Mouse (Mus musculus): ENCODE measurements at regions not wholly inside any gene's neighbourhood (a gene's known extent, or its start where the extent isn't known, plus 50 kb on each side); places are given as distances from the start of the nearest gene placed in this dataset.

- Histone ChIP-seq H3K36me3 (ENCODE audit: control insufficient read depth, insufficient read depth) (no peaks in the 10 kb centered on the region), H3K9ac (replicated peaks; ENCODE audit: low read depth, low read length) (no peak overlapping the region), H3K27ac (ENCODE audit: low read length) (no peak overlapping the region), H3K9me3 (ENCODE audit: control insufficient read depth, low read length) (no peaks in the 10 kb centered on the region), H3K4me2 (ENCODE audit: low read length) (no peak overlapping the region), H3K27me3 (replicated peaks; ENCODE audit: control insufficient read depth, insufficient read depth, low read length) (no peaks in the 10 kb centered on the region), H3K4me3 (replicated peaks; ENCODE audit: low read length) (no peak overlapping the region), H3K4me1 (replicated peaks; ENCODE audit: control insufficient read depth, insufficient read depth, low read length) (no peaks in the 10 kb centered on the region)
- WGBS = 69% methylated on average over 2 of the region's 2 CpGs
- ATAC-seq = no peak
These were observed 206.3 kb upstream of the Kirrel3 start for GRCm38 (mm10) chr9:34279386-34279785.

- peak; percentile 75 for ATAC-seq
These were observed 205.8 kb upstream of the Kirrel3 start for GRCm38 (mm10) chr9:34279906-34280305.

GRCm38 (mm10) chr9:34280311-34281208 is 205.1 kb upstream of the Kirrel3 start:
- H3K4me1 ChIP-seq (replicated peaks; ENCODE audit: control insufficient read depth, insufficient read depth, low read length) = no peaks in the 10 kb centered on the region
- ATAC-seq = peak; percentile 71

More at GRCm38 (mm10) chr9:34279906-34280305, 205.8 kb upstream of the Kirrel3 start:
- Histone ChIP-seq H3K4me2 (ENCODE audit: low read length) (no peak overlapping the region), H3K4me3 (replicated peaks; ENCODE audit: low read length) (no peak overlapping the region), H3K4me1 (replicated peaks; ENCODE audit: control insufficient read depth, insufficient read depth, low read length) (no peaks in the 10 kb centered on the region), H3K9ac (replicated peaks; ENCODE audit: low read depth, low read length) (no peak overlapping the region), H3K9me3 (ENCODE audit: control insufficient read depth, low read length) (no peaks in the 10 kb centered on the region), H3K36me3 (ENCODE audit: control insufficient read depth, insufficient read depth) (no peaks in the 10 kb centered on the region), H3K27me3 (replicated peaks; ENCODE audit: control insufficient read depth, insufficient read depth, low read length) (no peaks in the 10 kb centered on the region), H3K27ac (ENCODE audit: low read length) (no peak overlapping the region)
- 12% methylated on average over 2 of the region's 2 CpGs for WGBS

GRCm38 (mm10) chr9:34323571-34323970 is 162.1 kb upstream of the Kirrel3 start:
- Histone ChIP-seq H3K4me3 (replicated peaks; ENCODE audit: low read length) (no peak overlapping the region), H3K9me3 (ENCODE audit: control insufficient read depth, low read length) (no peaks in the 10 kb centered on the region), H3K27ac (ENCODE audit: low read length) (no peak overlapping the region), H3K36me3 (ENCODE audit: control insufficient read depth, insufficient read depth) (no peaks in the 10 kb centered on the region), H3K9ac (replicated peaks; ENCODE audit: low read depth, low read length) (no peak overlapping the region), H3K4me2 (ENCODE audit: low read length) (no peak overlapping the region), H3K4me1 (replicated peaks; ENCODE audit: control insufficient read depth, insufficient read depth, low read length) (no peaks in the 10 kb centered on the region), H3K27me3 (replicated peaks; ENCODE audit: control insufficient read depth, insufficient read depth, low read length) (no peaks in the 10 kb centered on the region)
- 37% methylated on average over 1 of the region's 1 CpGs for WGBS
- no peak for ATAC-seq

More at GRCm38 (mm10) chr9:34280311-34281208, 205.1 kb upstream of the Kirrel3 start:
- no peak overlapping the region for H3K9ac ChIP-seq (replicated peaks; ENCODE audit: low read depth, low read length)
- 33% methylated on average over 11 of the region's 11 CpGs for WGBS
- H3K4me3 ChIP-seq (replicated peaks; ENCODE audit: low read length) = no peak overlapping the region
- H3K36me3 ChIP-seq (ENCODE audit: control insufficient read depth, insufficient read depth) = no peaks in the 10 kb centered on the region
- no peak overlapping the region for H3K4me2 ChIP-seq (ENCODE audit: low read length)
- no peaks in the 10 kb centered on the region for H3K9me3 ChIP-seq (ENCODE audit: control insufficient read depth, low read length)
- H3K27ac ChIP-seq (ENCODE audit: low read length) = no peak overlapping the region
- H3K27me3 ChIP-seq (replicated peaks; ENCODE audit: control insufficient read depth, insufficient read depth, low read length) = no peaks in the 10 kb centered on the region

- Histone ChIP-seq H3K4me1 (replicated peaks; ENCODE audit: control insufficient read depth, insufficient read depth, low read length) (peaks cover 2% of the 10 kb centered on the region; the same call in 1 of the 2 replicates), H3K27me3 (replicated peaks; ENCODE audit: control insufficient read depth, insufficient read depth, low read length) (no peaks in the 10 kb centered on the region), H3K9me3 (ENCODE audit: control insufficient read depth, low read length) (no peaks in the 10 kb centered on the region), H3K9ac (replicated peaks; ENCODE audit: low read depth, low read length) (no peak overlapping the region), H3K4me3 (replicated peaks; ENCODE audit: low read length) (no peak overlapping the region), H3K27ac (ENCODE audit: low read length) (no peak overlapping the region), H3K4me2 (ENCODE audit: low read length) (no peak overlapping the region), H3K36me3 (ENCODE audit: control insufficient read depth, insufficient read depth) (no peaks in the 10 kb centered on the region)
- no peak for ATAC-seq
- 88% methylated on average over 1 of the region's 1 CpGs for WGBS
These were observed 157.0 kb upstream of the Kirrel3 start for GRCm38 (mm10) chr9:34328723-34329122.

- Histone ChIP-seq H3K9ac (replicated peaks; ENCODE audit: low read depth, low read length) (no peak overlapping the region), H3K36me3 (ENCODE audit: control insufficient read depth, insufficient read depth) (no peaks in the 10 kb centered on the region), H3K4me1 (replicated peaks; ENCODE audit: control insufficient read depth, insufficient read depth, low read length) (peaks cover 17% of the 10 kb centered on the region), H3K4me2 (ENCODE audit: low read length) (no peak overlapping the region), H3K27me3 (replicated peaks; ENCODE audit: control insufficient read depth, insufficient read depth, low read length) (no peaks in the 10 kb centered on the region), H3K27ac (ENCODE audit: low read length) (no peak overlapping the region; the same call in 1 of the 2 replicates), H3K9me3 (ENCODE audit: control insufficient read depth, low read length) (no peaks in the 10 kb centered on the region), H3K4me3 (replicated peaks; ENCODE audit: low read length) (no peak overlapping the region)
- peak; percentile 82 for ATAC-seq
These were observed 151.6 kb upstream of the Kirrel3 start for GRCm38 (mm10) chr9:34334112-34334511.

GRCm38 (mm10) chr9:34334555-34335468 is 150.9 kb upstream of the Kirrel3 start:
- Histone ChIP-seq H3K4me3 (replicated peaks; ENCODE audit: low read length) (no peak overlapping the region), H3K9me3 (ENCODE audit: control insufficient read depth, low read length) (no peaks in the 10 kb centered on the region), H3K27ac (ENCODE audit: low read length) (peak overlapping the region; percentile 49), H3K4me1 (replicated peaks; ENCODE audit: control insufficient read depth, insufficient read depth, low read length) (peaks cover 17% of the 10 kb centered on the region), H3K27me3 (replicated peaks; ENCODE audit: control insufficient read depth, insufficient read depth, low read length) (no peaks in the 10 kb centered on the region), H3K36me3 (ENCODE audit: control insufficient read depth, insufficient read depth) (no peaks in the 10 kb centered on the region), H3K4me2 (ENCODE audit: low read length) (no peak overlapping the region), H3K9ac (replicated peaks; ENCODE audit: low read depth, low read length) (no peak overlapping the region)
- ATAC-seq = peak; percentile 72
- 19% methylated on average over 7 of the region's 7 CpGs for WGBS

GRCm38 (mm10) chr9:34348442-34348841 is 137.3 kb upstream of the Kirrel3 start:
- no peaks in the 10 kb centered on the region for H3K9me3 ChIP-seq (ENCODE audit: control insufficient read depth, low read length)
- no peaks in the 10 kb centered on the region for H3K27me3 ChIP-seq (replicated peaks; ENCODE audit: control insufficient read depth, insufficient read depth, low read length)
- H3K4me2 ChIP-seq (ENCODE audit: low read length) = no peak overlapping the region
- H3K27ac ChIP-seq (ENCODE audit: low read length) = no peak overlapping the region
- H3K36me3 ChIP-seq (ENCODE audit: control insufficient read depth, insufficient read depth) = no peaks in the 10 kb centered on the region
- 86% methylated on average over 2 of the region's 2 CpGs for WGBS
- H3K4me1 ChIP-seq (replicated peaks; ENCODE audit: control insufficient read depth, insufficient read depth, low read length) = peaks cover 2% of the 10 kb centered on the region
- H3K4me3 ChIP-seq (replicated peaks; ENCODE audit: low read length) = no peak overlapping the region
- no peak overlapping the region for H3K9ac ChIP-seq (replicated peaks; ENCODE audit: low read depth, low read length)
- ATAC-seq = no peak

- Histone ChIP-seq H3K4me2 (ENCODE audit: low read length) (no peak overlapping the region), H3K27me3 (replicated peaks; ENCODE audit: control insufficient read depth, insufficient read depth, low read length) (no peaks in the 10 kb centered on the region), H3K27ac (ENCODE audit: low read length) (no peak overlapping the region), H3K4me1 (replicated peaks; ENCODE audit: control insufficient read depth, insufficient read depth, low read length) (peaks cover 11% of the 10 kb centered on the region), H3K36me3 (ENCODE audit: control insufficient read depth, insufficient read depth) (no peaks in the 10 kb centered on the region), H3K9ac (replicated peaks; ENCODE audit: low read depth, low read length) (no peak overlapping the region), H3K9me3 (ENCODE audit: control insufficient read depth, low read length) (no peaks in the 10 kb centered on the region), H3K4me3 (replicated peaks; ENCODE audit: low read length) (no peak overlapping the region)
- no peak for ATAC-seq
- 84% methylated on average over 3 of the region's 3 CpGs for WGBS
These were observed 135.7 kb upstream of the Kirrel3 start for GRCm38 (mm10) chr9:34349997-34350396.

All from forebrain, embryonic 16.5 days (tissue).